Mouse (Mus musculus): Measurements from ENCODE around the gene Alx1. TPM values are rescaled to one million over a fixed set of nuclear protein-coding genes. Genes with fewer than 3 reads are reported as not detected.

Gene Alx1
- not detected in 2 replicates for polyA plus RNA-seq (2012)

- no peaks in the 10 kb centered on the region for H3K9me3 ChIP-seq (ENCODE audit: control insufficient read depth, low read length)
- H3K27me3 ChIP-seq (ENCODE audit: control insufficient read depth): peaks cover 86% of the 10 kb centered on the region
- H3K36me3 ChIP-seq (ENCODE audit: control insufficient read depth): no peaks in the 10 kb centered on the region
- TF ChIP-seq TAL1 (IDR thresholded peaks at IDR 0.05; ENCODE audit: low read length) (no peak), GATA1 (IDR thresholded peaks at IDR 0.05; ENCODE audit: low read length) (no peak)
- H3K4me1 ChIP-seq (ENCODE audit: control insufficient read depth): no peaks in the 10 kb centered on the region
- H3K4me3 ChIP-seq (replicated peaks): no peak within 1 kb of the TSS
These were observed at the start of gene Alx1 for GRCm38 (mm10) chr10:103029730-103030490. Gene Alx1 (minus strand): TSS chr10:103030215.

GRCm38 (mm10) chr10:103049593-103049992 lies 19.6 kb upstream of the Alx1 start:
- Histone ChIP-seq H3K4me3 (replicated peaks) (no peak overlapping the region), H3K9me3 (ENCODE audit: control insufficient read depth, low read length) (no peaks in the 10 kb centered on the region), H3K36me3 (ENCODE audit: control insufficient read depth) (no peaks in the 10 kb centered on the region), H3K4me1 (ENCODE audit: control insufficient read depth) (no peaks in the 10 kb centered on the region), H3K27me3 (ENCODE audit: control insufficient read depth) (no peaks in the 10 kb centered on the region)
- no peak for TF ChIP-seq GATA1 (IDR thresholded peaks at IDR 0.05; ENCODE audit: low read length)
- no peak for TF ChIP-seq TAL1 (IDR thresholded peaks at IDR 0.05; ENCODE audit: low read length)

- H3K36me3 ChIP-seq (ENCODE audit: control insufficient read depth): no peaks in the 10 kb centered on the region
- H3K4me3 ChIP-seq (replicated peaks): no peak overlapping the region
- no peaks in the 10 kb centered on the region for H3K9me3 ChIP-seq (ENCODE audit: control insufficient read depth, low read length)
- H3K27me3 ChIP-seq (ENCODE audit: control insufficient read depth): no peaks in the 10 kb centered on the region
- TF ChIP-seq TAL1 (IDR thresholded peaks at IDR 0.05; ENCODE audit: low read length): no peak
- no peak for TF ChIP-seq GATA1 (IDR thresholded peaks at IDR 0.05; ENCODE audit: low read length)
- no peaks in the 10 kb centered on the region for H3K4me1 ChIP-seq (ENCODE audit: control insufficient read depth)
These were observed 16.6 kb upstream of the Alx1 start for GRCm38 (mm10) chr10:103046623-103047022.

GRCm38 (mm10) chr10:103045019-103045418 lies 15.0 kb upstream of the Alx1 start:
- Histone ChIP-seq H3K4me1 (ENCODE audit: control insufficient read depth) (no peaks in the 10 kb centered on the region), H3K36me3 (ENCODE audit: control insufficient read depth) (no peaks in the 10 kb centered on the region), H3K27me3 (ENCODE audit: control insufficient read depth) (no peaks in the 10 kb centered on the region), H3K9me3 (ENCODE audit: control insufficient read depth, low read length) (no peaks in the 10 kb centered on the region), H3K4me3 (replicated peaks) (no peak overlapping the region)
- TF ChIP-seq TAL1 (IDR thresholded peaks at IDR 0.05; ENCODE audit: low read length) (no peak), GATA1 (IDR thresholded peaks at IDR 0.05; ENCODE audit: low read length) (no peak)

- TF ChIP-seq TAL1 (IDR thresholded peaks at IDR 0.05; ENCODE audit: low read length) (no peak), GATA1 (IDR thresholded peaks at IDR 0.05; ENCODE audit: low read length) (no peak)
- H3K27me3 ChIP-seq (ENCODE audit: control insufficient read depth): peaks cover 47% of the 10 kb centered on the region
- no peaks in the 10 kb centered on the region for H3K4me1 ChIP-seq (ENCODE audit: control insufficient read depth)
- H3K4me3 ChIP-seq (replicated peaks): no peak overlapping the region
- no peaks in the 10 kb centered on the region for H3K9me3 ChIP-seq (ENCODE audit: control insufficient read depth, low read length)
- H3K36me3 ChIP-seq (ENCODE audit: control insufficient read depth): no peaks in the 10 kb centered on the region
These were observed 5.1 kb upstream of the Alx1 start for GRCm38 (mm10) chr10:103035002-103035640.

- Histone ChIP-seq H3K4me3 (replicated peaks) (no peak overlapping the region), H3K36me3 (ENCODE audit: control insufficient read depth) (no peaks in the 10 kb centered on the region), H3K27me3 (ENCODE audit: control insufficient read depth) (peaks cover 85% of the 10 kb centered on the region), H3K9me3 (ENCODE audit: control insufficient read depth, low read length) (no peaks in the 10 kb centered on the region), H3K4me1 (ENCODE audit: control insufficient read depth) (no peaks in the 10 kb centered on the region)
- TF ChIP-seq TAL1 (IDR thresholded peaks at IDR 0.05; ENCODE audit: low read length) (no peak), GATA1 (IDR thresholded peaks at IDR 0.05; ENCODE audit: low read length) (no peak)
These were observed 916 bp upstream of the Alx1 start for GRCm38 (mm10) chr10:103030931-103031330.

GRCm38 (mm10) chr10:103029132-103029729 lies 784 bp downstream of the Alx1 start:
- Histone ChIP-seq H3K36me3 (ENCODE audit: control insufficient read depth) (no peaks in the 10 kb centered on the region), H3K9me3 (ENCODE audit: control insufficient read depth, low read length) (no peaks in the 10 kb centered on the region), H3K4me1 (ENCODE audit: control insufficient read depth) (no peaks in the 10 kb centered on the region), H3K27me3 (ENCODE audit: control insufficient read depth) (peaks cover 80% of the 10 kb centered on the region), H3K4me3 (replicated peaks) (no peak overlapping the region)
- TF ChIP-seq TAL1 (IDR thresholded peaks at IDR 0.05; ENCODE audit: low read length) (no peak), GATA1 (IDR thresholded peaks at IDR 0.05; ENCODE audit: low read length) (no peak)

- Histone ChIP-seq H3K36me3 (ENCODE audit: control insufficient read depth) (no peaks in the 10 kb centered on the region), H3K9me3 (ENCODE audit: control insufficient read depth, low read length) (no peaks in the 10 kb centered on the region), H3K27me3 (ENCODE audit: control insufficient read depth) (peaks cover 84% of the 10 kb centered on the region), H3K4me1 (ENCODE audit: control insufficient read depth) (no peaks in the 10 kb centered on the region), H3K4me3 (replicated peaks) (no peak overlapping the region)
- no peak for TF ChIP-seq TAL1 (IDR thresholded peaks at IDR 0.05; ENCODE audit: low read length)
- no peak for TF ChIP-seq GATA1 (IDR thresholded peaks at IDR 0.05; ENCODE audit: low read length)
These were observed 1.5 kb downstream of the Alx1 start for GRCm38 (mm10) chr10:103028253-103029131.

All from erythroblast, embryonic 14.5 days (primary cell).